Mouse (Mus musculus) kidney, adult 11 months (tissue): ENCODE measurements at regions not wholly inside any gene's neighbourhood (a gene's known extent, or its start where the extent isn't known, plus 50 kb on each side); places are given as distances from the start of the nearest gene placed in this dataset.
A peak's percentile ranks its signal among the peaks of the same experiment; 100 is the strongest.

Experiments
- DNase-seq: peaks from one replicate; pipeline ENCODE4 v3.0.0; 2022

- no peak for DNase-seq
Observed at GRCm38 (mm10) chr8:116289237-116289636, 215.5 kb upstream of the Dynlrb2 start.

GRCm38 (mm10) chr8:116283990-116284389 lies 220.8 kb upstream of the Dynlrb2 start:
- peak; percentile 8 for DNase-seq

- DNase-seq: peak; percentile 19
Observed at GRCm38 (mm10) chr8:116282341-116282740, 222.4 kb upstream of the Dynlrb2 start.

- peak; percentile 23 for DNase-seq
Observed at GRCm38 (mm10) chr8:116275014-116275413, 229.8 kb upstream of the Dynlrb2 start.

GRCm38 (mm10) chr8:116271238-116271637 lies 233.5 kb upstream of the Dynlrb2 start:
- DNase-seq: peak; percentile 69

- no peak for DNase-seq
Observed at GRCm38 (mm10) chr8:116269393-116269792, 235.4 kb upstream of the Dynlrb2 start.

- DNase-seq: no peak
Observed at GRCm38 (mm10) chr8:116268685-116269084, 236.1 kb upstream of the Dynlrb2 start.

GRCm38 (mm10) chr8:116268161-116268560 lies 236.6 kb upstream of the Dynlrb2 start:
- peak; percentile 71 for DNase-seq

GRCm38 (mm10) chr8:116267021-116267420 lies 237.8 kb upstream of the Dynlrb2 start:
- no peak for DNase-seq

GRCm38 (mm10) chr8:116265591-116265990 lies 239.2 kb upstream of the Dynlrb2 start:
- DNase-seq: no peak

- DNase-seq: no peak
Observed at GRCm38 (mm10) chr8:116264078-116264477, 240.7 kb upstream of the Dynlrb2 start.

GRCm38 (mm10) chr8:116261286-116261685 lies 243.5 kb upstream of the Dynlrb2 start:
- no peak for DNase-seq

- DNase-seq: no peak
Observed at GRCm38 (mm10) chr8:116255398-116255797, 249.4 kb upstream of the Dynlrb2 start.

- DNase-seq: peak; percentile 63
Observed at GRCm38 (mm10) chr8:116252455-116253216, 252.1 kb upstream of the Dynlrb2 start.

GRCm38 (mm10) chr8:116248398-116248797 lies 256.4 kb upstream of the Dynlrb2 start:
- DNase-seq: peak; percentile 61

GRCm38 (mm10) chr8:116243493-116243892 lies 261.3 kb upstream of the Dynlrb2 start:
- no peak for DNase-seq

- no peak for DNase-seq
Observed at GRCm38 (mm10) chr8:116242972-116243371, 261.8 kb upstream of the Dynlrb2 start.

- no peak for DNase-seq
Observed at GRCm38 (mm10) chr8:116241987-116242242, 262.9 kb upstream of the Dynlrb2 start.

- DNase-seq: no peak
Observed at GRCm38 (mm10) chr8:116241146-116241986, 263.4 kb upstream of the Dynlrb2 start.

- no peak for DNase-seq
Observed at GRCm38 (mm10) chr8:116238670-116239069, 266.1 kb upstream of the Dynlrb2 start.

GRCm38 (mm10) chr8:116237561-116238100 lies 267.1 kb upstream of the Dynlrb2 start:
- no peak for DNase-seq

- no peak for DNase-seq
Observed at GRCm38 (mm10) chr8:116229654-116230136, 275.1 kb upstream of the Dynlrb2 start.

GRCm38 (mm10) chr8:116227003-116227402 lies 277.8 kb upstream of the Dynlrb2 start:
- DNase-seq: no peak

- no peak for DNase-seq
Observed at GRCm38 (mm10) chr8:116223235-116223634, 281.5 kb upstream of the Dynlrb2 start.
